Mouse (Mus musculus) layer of hippocampus, adult 18-20 months (tissue): ENCODE results near the gene Gpr157. TPM values are rescaled to one million over a fixed set of nuclear protein-coding genes. Genes with fewer than 3 reads are reported as not detected.

ENCODE experiments used
- DNase-seq, 2 experiments: peaks; one replicate each; pipeline ENCODE4 v3.0.0; 2022; ENCODE audit warnings: low spot score in 2 of 2
- total RNA-seq, 2 experiments: library from RNA; stranded (reverse); gene quantifications; 2 replicates each; pipeline ENCODE4 v1.2.3; 2021

The Gpr157 gene
- total RNA-seq, 2 experiments from 2014 or later: 1.2 to 1.5 TPM

DNA sequence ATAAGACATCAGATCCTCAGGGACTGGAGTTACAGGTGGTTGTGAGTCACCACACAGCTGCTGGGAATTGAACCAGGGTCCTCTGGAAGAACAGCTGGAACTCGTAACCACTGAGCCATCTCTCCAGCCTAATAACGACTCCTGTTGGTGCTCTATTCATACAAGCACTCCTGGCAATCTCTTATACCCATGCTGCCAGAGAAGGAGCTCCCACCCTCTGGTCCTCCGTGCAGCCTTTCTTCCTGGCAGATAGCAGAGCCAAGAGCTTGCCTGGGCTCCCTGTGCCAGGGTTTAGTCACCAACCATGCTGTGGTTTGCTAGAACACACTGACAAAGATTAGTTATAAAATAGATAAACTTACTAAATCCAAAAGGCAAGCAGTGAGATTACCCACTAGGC is 22.5 kb downstream of the Gpr157 start:
- DNase-seq: no peak

GRCm38 (mm10) chr4:150110373-150110772 is 23.2 kb downstream of the Gpr157 start:
- no peak for DNase-seq

DNA sequence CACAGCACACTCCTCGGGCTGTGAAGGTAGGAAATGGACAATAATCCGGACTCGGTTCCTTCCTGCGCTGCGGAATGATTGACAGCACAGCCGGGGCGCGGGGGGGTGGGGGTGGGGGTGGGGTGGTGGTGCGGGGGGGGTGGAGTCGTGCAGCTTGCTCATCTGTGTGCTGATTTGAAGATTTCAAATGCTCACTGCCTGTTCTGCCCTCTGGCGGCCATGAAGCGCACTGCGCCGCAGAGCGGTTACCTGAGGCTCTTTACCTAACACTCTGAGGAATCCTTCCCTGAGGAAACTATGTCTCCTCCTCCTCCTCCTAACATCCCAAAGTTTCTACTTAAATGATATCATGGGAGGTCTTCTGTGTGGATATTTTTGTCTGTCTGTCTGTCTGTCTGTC is 25.7 kb downstream of the Gpr157 start:
- peak; percentile 45 to 80 for DNase-seq

GRCm38 (mm10) chr4:150114505-150115061 is 27.4 kb downstream of the Gpr157 start:
- DNase-seq: no peak

GRCm38 (mm10) chr4:150117311-150117710 is 30.1 kb downstream of the Gpr157 start:
- peak in 1 of 2 experiments; percentile 23 for DNase-seq

DNA sequence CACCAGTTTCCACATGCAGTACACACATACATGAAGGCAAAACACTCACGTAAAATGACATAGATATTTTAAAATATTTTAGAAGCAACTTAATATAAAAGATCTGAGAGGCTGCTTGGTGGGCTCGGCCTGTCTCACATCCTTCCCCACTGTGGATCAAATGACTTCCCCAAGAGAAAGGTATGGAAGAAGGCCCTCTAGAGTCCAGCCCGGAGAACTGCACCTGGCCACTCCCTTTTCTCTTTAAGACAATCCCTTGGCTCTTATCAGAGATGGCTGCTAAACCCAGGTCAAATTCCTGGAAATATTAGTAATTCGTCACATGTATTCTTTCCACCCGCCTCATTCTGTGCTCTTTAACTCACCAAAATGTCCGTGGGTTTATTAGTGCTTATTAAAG is 31.0 kb downstream of the Gpr157 start:
- DNase-seq: no peak

DNA sequence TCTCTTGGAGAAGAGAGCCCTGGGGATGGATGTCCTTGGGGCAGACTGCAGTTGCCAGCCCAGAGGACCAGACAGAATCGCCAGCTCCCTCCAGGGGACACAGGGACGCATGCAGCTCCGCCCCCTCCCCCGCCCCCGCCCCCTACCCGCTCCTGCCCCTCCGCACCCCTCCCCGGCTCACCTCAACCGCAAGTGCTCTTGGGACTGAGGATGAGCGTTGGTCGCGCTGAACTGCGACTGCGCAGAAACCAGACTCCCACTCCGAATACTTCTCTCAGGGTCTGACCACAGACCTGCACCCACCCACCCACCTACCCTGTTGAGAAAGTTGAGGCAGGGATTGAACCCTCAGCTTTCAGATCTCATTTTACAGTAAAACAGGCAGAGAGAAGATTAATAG is 31.9 kb downstream of the Gpr157 start, which contains the start of gene Slc2a5:
TSS of gene Slc2a5 (plus strand) at position 229 of the 400 bp plus-strand sequence.
- no peak for DNase-seq

DNA sequence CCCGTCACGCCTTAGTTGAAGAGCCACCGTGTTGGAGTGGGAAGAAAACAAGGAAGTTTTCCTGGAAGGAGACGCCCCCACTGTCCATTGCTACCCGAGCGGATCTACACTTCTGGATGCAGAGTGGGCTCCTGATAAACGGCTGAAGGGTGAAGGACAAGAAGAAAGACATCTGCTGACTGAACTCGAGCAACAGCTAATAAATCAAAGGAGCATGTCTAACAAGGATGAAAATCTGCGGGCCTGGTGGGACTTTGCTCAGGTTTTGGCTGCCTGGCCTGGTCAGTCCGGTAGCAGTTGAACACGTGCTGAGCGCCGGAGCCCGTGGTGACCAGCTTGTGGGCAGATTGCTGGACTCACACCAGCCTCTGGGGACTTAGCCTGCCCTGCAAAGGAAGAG is 32.5 kb downstream of the Gpr157 start:
- no peak for DNase-seq

DNA sequence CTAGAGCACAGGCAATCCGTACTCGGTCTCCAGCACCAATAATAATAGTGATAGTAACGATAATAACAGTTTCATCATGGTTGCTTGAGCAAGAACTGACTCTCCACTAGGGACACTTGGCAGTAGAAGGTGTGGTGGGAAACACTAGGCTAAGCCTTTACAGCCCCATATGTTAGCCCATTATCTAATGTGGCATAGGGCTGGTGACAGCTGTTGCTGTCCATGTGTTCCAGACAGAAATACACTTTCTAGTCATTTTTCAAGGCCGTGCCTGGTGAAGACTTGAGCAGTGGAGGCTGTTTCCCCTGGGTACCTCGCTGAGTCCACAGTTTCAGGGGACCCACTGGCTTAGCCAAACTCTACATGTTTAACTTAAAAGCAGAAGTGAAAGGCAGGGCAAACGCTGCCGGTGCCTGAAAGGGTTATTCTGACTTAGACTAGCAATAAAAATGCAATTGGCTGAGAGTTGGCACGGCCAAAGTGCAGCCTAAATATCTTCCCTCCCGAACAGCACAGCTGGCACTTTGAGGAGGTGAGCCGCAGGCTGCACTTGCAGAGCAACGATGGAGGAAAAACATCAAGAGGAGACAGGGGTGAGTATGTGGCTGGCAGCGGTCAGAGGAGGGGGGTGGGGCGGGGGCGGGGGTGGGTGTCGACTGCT is 33.1 kb downstream of the Gpr157 start:
- no peak for DNase-seq

- DNase-seq: no peak
These were observed 34.3 kb downstream of the Gpr157 start for GRCm38 (mm10) chr4:150121430-150121829.

- DNase-seq: no peak
These were observed 35.3 kb downstream of the Gpr157 start for GRCm38 (mm10) chr4:150122476-150122875.

- no peak for DNase-seq
These were observed 39.2 kb downstream of the Gpr157 start for GRCm38 (mm10) chr4:150126373-150126772.

DNA sequence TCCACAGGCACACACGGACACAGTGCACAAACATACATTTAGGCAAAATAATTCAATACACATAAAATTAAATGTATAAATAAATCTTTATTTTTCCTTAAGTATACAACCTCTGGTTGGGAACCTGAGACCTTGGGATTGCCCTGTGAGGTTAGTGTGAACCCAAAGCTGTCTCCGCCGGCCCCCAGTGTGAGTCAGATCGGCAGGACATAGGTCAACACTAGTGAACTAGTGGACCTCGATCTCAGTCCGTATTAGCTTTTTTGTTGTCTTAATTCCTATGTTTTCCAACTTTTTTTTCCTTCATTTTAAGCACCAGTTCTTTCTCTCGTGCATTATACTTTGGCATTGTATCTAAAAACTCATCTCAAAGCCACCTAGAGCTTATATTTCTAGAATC is 40.7 kb downstream of the Gpr157 start:
- DNase-seq: no peak

GRCm38 (mm10) chr4:150128571-150128970 is 41.4 kb downstream of the Gpr157 start:
- no peak for DNase-seq

DNA sequence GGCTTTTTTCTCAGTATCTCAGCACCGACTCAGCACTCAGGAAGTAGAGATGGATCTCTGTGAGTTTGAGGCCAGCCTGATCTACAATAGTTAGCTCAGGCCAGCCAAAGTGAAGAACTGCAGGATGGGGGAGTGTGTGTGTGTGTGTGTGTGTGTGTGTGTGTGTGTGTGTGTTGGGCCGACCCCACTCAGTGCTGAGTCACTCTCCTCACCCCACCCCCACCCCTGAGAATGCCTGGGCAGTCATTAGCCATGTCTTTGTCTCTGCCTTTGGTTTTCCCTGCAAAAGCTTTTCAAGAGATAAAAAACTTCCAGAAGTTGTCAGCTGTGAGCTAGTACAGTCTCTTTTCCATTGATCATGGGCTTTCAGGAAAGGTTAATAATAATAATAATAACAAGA is 43.5 kb downstream of the Gpr157 start:
- no peak for DNase-seq

DNA sequence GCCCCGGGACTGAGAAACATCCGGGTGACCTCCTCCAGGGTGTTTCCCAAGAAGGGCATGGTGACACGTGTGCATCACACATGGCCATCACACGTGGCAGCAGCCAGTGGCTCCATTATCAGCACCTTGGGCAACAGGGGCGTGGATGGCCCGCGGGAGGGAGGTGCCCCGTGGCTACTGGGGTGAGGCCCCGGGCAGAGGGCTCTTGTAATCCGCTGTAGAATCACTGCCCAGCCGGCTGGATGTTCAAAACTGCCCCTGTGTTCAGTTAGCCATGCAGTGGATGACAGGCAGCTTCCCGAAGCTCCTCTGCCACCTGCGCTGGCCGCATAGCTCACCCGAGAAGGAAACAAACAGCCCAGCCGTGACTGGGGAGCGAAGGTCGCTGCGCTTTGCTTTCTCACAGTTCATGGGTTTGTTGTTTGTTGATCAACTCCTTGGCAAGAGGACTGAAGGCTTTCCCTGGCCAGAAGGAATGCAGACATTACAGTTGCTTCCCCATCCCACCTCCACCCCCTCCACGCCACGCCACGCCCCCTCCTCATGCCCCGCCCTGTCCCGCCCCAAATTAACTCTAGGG is 45.6 kb downstream of the Gpr157 start:
- DNase-seq: no peak

DNA sequence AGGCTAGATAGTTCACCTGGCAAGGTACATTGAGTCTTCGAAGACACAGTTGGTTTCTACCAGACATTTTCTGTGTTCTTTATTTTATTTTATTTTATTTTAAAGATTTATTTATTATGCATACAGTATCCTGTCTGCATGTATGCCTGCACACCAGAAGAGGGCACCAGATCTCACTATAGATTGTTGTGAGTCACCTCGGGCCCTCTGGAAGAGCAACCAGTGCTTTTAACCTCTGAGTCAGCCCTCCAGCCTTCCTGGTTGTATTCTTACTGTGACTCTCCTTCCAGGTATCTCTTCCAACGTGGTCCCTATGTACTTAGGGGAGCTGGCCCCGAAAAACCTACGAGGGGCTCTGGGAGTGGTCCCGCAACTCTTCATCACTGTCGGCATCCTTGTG is 48.1 kb downstream of the Gpr157 start:
- DNase-seq: no peak

DNA sequence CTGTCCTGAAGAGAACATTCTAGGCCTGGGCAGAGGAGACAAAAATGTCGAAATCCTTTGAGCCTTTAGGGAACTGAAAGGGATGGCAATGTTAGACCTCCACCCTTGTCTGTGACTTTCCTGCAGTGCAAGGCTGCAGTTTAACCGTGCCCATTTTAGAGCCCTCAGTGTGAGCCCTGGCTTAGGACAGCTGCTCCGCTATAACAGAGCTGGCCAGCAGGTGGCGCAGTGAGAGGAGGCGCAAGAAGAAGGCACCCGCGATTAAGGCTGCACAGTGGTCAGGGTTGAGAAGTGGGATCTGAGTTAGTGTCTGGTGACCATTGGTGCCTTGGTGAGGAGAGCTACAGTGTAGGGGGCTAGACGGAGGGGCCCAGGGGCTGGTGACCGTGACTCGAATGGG is 49.5 kb downstream of the Gpr157 start:
- DNase-seq: peak; percentile 30 to 72

DNA sequence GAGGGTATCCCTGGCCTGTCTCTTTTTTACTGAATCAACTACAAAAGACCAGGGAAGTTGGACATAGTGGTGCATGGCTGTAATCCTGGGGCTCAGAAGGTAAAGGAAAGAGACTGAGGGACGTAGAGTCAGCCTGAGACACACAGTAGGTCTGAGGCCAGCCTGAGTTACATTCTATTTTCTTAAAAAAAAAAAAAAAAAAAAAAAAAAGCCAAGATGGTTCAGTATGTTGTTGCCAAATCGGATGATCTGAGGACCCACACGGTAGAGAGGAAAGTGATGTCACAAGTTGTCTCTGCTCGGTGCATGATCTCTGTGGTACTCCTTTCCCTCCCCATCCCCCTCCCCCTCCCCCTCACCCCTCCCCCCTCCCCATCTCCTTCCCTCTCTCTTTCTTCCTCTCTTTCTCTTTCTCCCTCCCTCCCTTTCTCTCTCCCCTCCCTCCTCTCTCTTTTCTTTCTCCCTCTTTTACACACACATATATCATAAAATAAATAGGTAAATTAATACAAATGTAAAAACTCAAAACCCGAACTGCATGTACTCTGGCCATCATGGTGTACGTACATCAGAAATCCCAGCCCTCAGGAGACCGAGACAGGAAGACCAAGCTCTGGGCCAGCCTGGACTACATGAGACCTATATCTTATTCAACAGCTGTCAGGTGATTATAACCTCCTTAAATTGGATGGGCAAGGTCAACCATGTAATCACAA is 50.4 kb downstream of the Gpr157 start:
- no peak for DNase-seq

DNA sequence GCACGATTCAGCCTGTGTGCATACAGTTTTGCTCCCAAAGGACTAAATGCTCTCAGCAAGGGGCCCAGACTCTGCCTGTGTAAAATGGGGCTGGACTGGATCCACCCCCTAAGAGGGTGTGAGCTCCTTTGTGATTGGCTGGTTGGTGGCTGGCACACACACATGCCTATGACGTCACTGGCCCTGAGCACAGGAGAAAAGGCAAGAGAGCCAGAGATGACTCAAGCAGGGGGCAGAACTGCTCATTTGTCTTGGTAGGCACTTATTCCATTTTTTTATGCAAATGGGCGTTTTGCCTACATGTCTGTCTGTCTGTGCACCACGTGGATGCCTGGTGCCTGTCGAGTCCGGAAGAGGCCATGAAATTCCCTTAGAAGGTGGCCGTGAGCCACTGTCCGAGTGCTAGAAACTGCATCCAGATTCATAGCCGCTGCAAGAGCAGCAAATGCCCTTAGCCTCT is 50.9 kb downstream of the Gpr157 start:
- peak; percentile 30 to 55 for DNase-seq

- no peak for DNase-seq
These were observed 51.9 kb downstream of the Gpr157 start for GRCm38 (mm10) chr4:150139090-150139489.

GRCm38 (mm10) chr4:150140346-150140745 is 53.2 kb downstream of the Gpr157 start:
- no peak for DNase-seq
